Mouse (Mus musculus) lung, adult 2 months (tissue): ENCODE results near the gene Zmym2.

Experiments used
- CTCF ChIP-seq: fragments of 200-500 bp; IDR thresholded peaks from 2 replicates; pipeline ENCODE4 v1.5.1; 2011; ENCODE audit warnings: mild to moderate bottlenecking, low read length, control low read depth; ENCODE audit not compliant: insufficient read depth
- POLR2A ChIP-seq: fragments of 200-500 bp; IDR thresholded peaks from 2 replicates; pipeline ENCODE4 v1.6.1; 2011; ENCODE audit warnings: low read depth, mild to moderate bottlenecking, control low read depth, low read length, borderline replicate concordance; ENCODE audit errors: extremely low read depth

- TF ChIP-seq CTCF (no peak), POLR2A (no peak)
Measured at GRCm38 (mm10) chr14:56864041-56864440, 22.4 kb upstream of the Zmym2 start.
